Mouse (Mus musculus) adrenal gland, postnatal 14 days (tissue): Measurements from ENCODE around the gene Rab2b. TPM values are rescaled to one million over a fixed set of nuclear protein-coding genes. Genes with fewer than 3 reads are reported as not detected.
A peak's percentile ranks its signal among the peaks of the same experiment; 100 is the strongest.
"Not testable (repeated sequence)": the region's sequence is repeated elsewhere in the genome, so short reads cannot be mapped to it uniquely, and the experiment has no call there.

Source experiments
- DNase-seq: peaks from one replicate; pipeline ENCODE4 v3.0.0; 2021; ENCODE audit warnings: mixed read lengths
- long read RNA-seq, 2 experiments: library from polyadenylated mRNA; stranded (forward); transcript quantifications; one replicate each; pipeline ENCODE4 v2.0.0; 2021
- total RNA-seq: library from RNA; stranded (reverse); gene quantifications from 2 replicates; pipeline ENCODE4 v1.2.3, GENCODE M21; 2021

Rab2b gene
- total RNA-seq = 30.2 and 32.2 TPM in 2 replicates
- long read RNA-seq, experiment 1, transcript Rab2b-201 (8 exons, 2,906 nt) = major isoform, 21 of 39 reads
- long read RNA-seq, experiment 1, partial matches to known transcripts = 16 of 39 reads
- long read RNA-seq, experiment 1, other reads (novel, unspliced or antisense) = 2 of 39 reads
- long read RNA-seq, experiment 2, transcript Rab2b-201 (8 exons, 2,906 nt) = major isoform, 16 of 23 reads
- long read RNA-seq, experiment 2, partial matches to known transcripts = 3 of 23 reads
- long read RNA-seq, experiment 2, other reads (novel, unspliced or antisense) = 4 of 23 reads

GRCm38 (mm10) chr14:52278932-52279746, at the start of gene Rab2b, which contains the start of gene Tox4:
TSS of gene Rab2b (minus strand) at chr14:52279545.
TSS of gene Tox4 (plus strand) at chr14:52279146.
- DNase-seq = peak; percentile 99

- DNase-seq = no peak
Measured at GRCm38 (mm10) chr14:52327910-52328812, 48.8 kb upstream of the Rab2b start, which contains the start of gene Sall2. TSS of gene Sall2 (minus strand) at chr14:52328762.

GRCm38 (mm10) chr14:52327375-52327901, 48.1 kb upstream of the Rab2b start:
- DNase-seq = no peak

DNA sequence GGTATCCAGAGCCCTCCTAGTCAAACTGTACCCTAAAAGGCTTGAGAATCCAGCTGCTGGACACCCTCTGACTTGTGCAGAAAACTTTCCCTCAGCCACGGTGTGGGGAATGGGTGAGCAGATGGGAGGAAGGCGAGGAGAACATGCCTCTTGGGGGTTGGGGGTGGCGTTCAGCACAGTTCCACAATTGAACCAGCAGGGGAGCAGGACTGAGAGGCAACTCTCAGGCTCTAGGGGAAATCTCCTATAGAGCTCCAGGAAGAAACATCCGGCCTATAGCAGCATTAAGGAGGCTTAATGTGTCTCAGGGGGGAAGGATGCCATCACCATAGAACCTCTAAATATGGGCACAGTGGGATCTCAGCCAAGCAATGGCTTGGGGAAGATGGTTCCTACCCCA, 46.5 kb upstream of the Rab2b start:
- DNase-seq = no peak

GRCm38 (mm10) chr14:52319361-52319760, 40.0 kb upstream of the Rab2b start:
- DNase-seq = no peak

- DNase-seq = peak; percentile 36
Measured at GRCm38 (mm10) chr14:52316441-52317225, 37.3 kb upstream of the Rab2b start.

DNA sequence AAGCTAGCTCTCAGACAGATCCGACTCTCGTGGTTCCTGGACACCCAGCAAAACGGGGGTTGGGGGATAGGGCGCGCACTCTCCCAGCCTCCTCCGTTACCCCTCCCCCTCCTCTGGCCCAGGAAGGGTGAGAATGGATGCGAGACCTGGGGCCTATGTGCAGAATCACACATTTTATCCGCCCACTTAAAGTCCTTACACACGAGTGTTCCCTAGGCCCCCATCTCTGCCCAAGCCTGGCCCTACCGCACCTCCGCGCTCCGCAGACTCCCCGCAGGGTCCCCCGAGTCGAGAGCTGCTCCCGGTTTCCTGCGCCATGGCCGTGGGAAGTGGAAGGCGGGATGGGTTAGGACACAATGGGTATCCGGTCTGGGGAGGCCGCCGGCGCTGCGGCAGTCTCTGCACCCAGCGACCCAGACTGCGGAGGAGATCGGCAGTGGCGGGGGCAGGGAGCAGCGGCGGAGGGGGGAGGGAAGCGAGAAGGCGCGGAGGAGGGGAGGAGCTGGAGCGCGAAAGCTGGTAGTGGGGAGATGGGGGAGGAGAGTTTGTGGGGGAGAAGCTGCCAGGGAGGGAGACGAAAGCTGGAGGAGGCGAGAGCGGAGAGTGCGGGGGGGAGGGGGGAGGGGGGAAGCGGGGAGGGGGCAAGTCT, 36.6 kb upstream of the Rab2b start:
- DNase-seq = peak; percentile 83

DNA sequence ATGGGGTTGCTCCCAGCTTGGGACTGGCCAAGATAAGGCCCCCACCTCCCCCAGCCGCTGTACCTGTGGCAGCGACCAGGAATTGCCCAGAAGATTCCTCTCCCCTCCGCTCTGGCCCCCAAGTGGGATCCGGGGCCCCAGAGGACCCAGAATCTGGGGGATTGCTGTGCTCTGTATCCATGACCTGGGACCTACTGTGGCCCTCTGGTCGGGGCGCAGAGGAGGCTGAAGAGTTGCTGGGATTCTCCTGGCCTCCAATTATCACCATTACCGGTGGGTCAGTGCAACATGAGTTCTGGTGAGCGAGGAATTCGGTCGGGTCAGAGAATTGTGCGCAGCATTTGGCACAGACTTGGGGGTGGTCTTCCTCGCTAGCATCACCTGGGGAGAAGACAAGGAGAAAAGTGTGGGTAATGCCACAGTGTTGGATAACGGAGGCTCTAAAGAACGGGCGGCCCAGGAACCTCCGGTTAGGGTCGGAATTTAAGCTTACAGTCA, 36.0 kb upstream of the Rab2b start:
- no peak for DNase-seq

DNA sequence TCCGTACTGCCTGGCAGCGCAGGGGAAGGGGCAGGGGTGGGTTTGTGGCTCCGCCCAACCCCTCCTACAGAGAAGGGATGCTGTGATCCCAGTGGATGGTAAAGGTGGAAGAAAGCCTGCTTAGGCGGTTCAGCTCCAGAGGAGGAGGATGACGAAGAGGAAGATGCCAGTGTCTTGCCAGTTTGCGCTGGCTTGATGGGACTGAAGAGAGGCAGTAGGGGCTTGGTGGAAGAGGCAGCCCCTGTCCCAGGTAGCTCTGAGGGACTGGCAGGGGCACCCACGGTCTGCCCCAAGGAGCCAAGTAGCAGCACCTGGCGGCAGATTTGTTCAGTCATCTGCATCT, 35.4 kb upstream of the Rab2b start:
- no peak for DNase-seq

- DNase-seq = no peak
Measured at GRCm38 (mm10) chr14:52313931-52314807, 34.8 kb upstream of the Rab2b start.

- no peak for DNase-seq
Measured at GRCm38 (mm10) chr14:52310906-52311305, 31.6 kb upstream of the Rab2b start.

GRCm38 (mm10) chr14:52310343-52310742, 31.0 kb upstream of the Rab2b start:
- not testable (repeated sequence) for DNase-seq

- DNase-seq = no peak
Measured at GRCm38 (mm10) chr14:52306100-52306499, 26.8 kb upstream of the Rab2b start.

DNA sequence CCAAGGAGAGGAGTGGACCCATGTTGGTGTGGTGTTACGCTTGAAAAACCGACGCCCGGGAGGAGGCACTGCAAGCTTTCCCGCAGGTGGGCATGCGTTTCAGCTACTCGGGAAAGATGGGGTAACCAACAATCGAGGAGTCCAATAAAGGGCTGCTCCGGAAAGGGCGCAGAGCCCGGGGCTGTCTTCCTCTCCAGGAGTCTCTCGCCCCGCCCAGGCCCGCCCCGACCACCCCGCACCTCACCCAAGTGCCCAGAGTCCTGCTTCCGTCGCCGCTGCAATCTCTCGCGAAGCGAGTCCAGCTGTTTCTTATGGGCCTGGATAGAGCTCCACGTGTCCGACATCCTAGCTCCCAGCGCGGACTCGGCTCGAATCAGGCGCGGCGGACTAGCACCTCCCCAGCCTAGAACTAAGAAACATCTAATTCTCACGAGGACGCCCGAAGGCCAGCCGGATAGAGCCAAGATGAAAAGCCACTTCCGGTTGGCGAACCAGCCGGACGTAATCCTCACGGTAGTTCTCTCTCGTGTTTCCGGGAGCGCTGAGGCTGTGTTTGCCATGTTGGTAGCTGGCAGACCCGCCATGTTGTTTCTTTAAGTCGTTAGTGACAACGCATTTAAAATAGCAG, 25.4 kb upstream of the Rab2b start, which contains the start of gene Mettl3:
Mettl3 (minus strand) TSS at position 485 of the 628 bp plus-strand sequence.
- DNase-seq = peak; percentile 94

DNA sequence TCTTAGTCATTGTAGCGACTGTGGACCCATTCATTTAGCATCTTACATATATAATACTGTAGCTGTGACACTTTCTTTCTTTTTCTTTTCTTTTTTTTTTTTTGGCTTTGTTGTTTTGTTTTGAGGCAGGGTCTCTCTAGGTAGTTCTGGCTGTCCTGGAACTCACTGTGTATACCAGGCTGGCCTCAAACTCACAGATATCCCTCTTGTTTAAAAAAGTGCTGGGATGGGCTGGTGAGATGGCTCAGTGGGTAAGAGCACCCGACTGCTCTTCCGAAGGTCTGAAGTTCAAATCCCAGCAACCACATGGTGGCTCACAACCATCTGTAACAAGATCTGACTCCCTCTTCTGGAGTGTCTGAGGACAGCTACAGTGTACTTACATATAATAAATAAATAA, 24.2 kb upstream of the Rab2b start:
- not testable (repeated sequence) for DNase-seq

GRCm38 (mm10) chr14:52295558-52296264, 16.4 kb upstream of the Rab2b start:
- no peak for DNase-seq

DNA sequence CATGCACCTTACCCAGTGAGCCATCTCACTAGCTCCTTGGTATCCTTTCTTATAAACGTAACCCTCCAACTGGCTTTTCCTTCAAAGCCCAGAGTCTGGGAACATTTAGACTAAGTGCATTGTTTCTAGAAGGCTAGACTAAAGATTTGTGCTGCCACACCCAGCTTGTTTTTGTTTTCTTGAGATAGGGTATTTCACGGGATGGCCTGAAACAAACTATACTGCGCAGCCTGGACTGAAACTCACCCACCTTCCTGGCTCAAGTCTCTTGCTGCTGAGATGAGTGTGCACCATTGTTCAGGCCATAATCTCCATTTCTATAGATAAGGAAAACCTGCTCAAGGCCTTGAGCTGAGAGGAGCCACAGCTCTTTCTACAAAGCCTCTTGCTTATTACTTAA, 4.8 kb upstream of the Rab2b start:
- DNase-seq = no peak

- DNase-seq = no peak
Measured at GRCm38 (mm10) chr14:52283629-52284028, 4.3 kb upstream of the Rab2b start.
